Mouse (Mus musculus) mouse trophoblast stem cell (cell line): ENCODE data around the gene Rabep2.
"Not testable (repeated sequence)": the region's sequence is repeated elsewhere in the genome, so short reads cannot be mapped to it uniquely, and the experiment has no call there.

ENCODE experiments used
- in situ Hi-C, 2 experiments: fragments of 300-500 bp; cut with MseI, MboI; formaldehyde crosslinking; loops; 2 replicates in 1 of 2; 3 replicates in 1 of 2; pipeline ENCODE4 v1.15.1; 2025

Rabep2 gene

GRCm38 (mm10) chr7:126464836-126465235 is 36.3 kb downstream of the Rabep2 start:
- in situ Hi-C loops = no loop called here

GRCm38 (mm10) chr7:126465246-126466030 is 36.9 kb downstream of the Rabep2 start:
- in situ Hi-C loops = no loop called here

GRCm38 (mm10) chr7:126466116-126466515 is 37.6 kb downstream of the Rabep2 start:
- in situ Hi-C loops = no loop called here

- in situ Hi-C loops = no loop called here
Observed at GRCm38 (mm10) chr7:126466707-126467106, 38.1 kb downstream of the Rabep2 start.

GRCm38 (mm10) chr7:126467271-126467670 is 38.7 kb downstream of the Rabep2 start:
- in situ Hi-C loops = no loop called here

GRCm38 (mm10) chr7:126467834-126468627 is 39.5 kb downstream of the Rabep2 start:
- in situ Hi-C loops = no loop called here

- in situ Hi-C loops = no loop called here
Observed at GRCm38 (mm10) chr7:126470077-126470476, 41.5 kb downstream of the Rabep2 start.

GRCm38 (mm10) chr7:126471361-126471760 is 42.8 kb downstream of the Rabep2 start:
- in situ Hi-C loops = no loop called here

- in situ Hi-C loops = no loop called here
Observed at GRCm38 (mm10) chr7:126471853-126472252, 43.3 kb downstream of the Rabep2 start.

GRCm38 (mm10) chr7:126472306-126472705 is 43.7 kb downstream of the Rabep2 start:
- in situ Hi-C loops = no loop called here

GRCm38 (mm10) chr7:126472713-126473112 is 44.2 kb downstream of the Rabep2 start:
- in situ Hi-C loops = no loop called here

- in situ Hi-C loops = no loop called here
Observed at GRCm38 (mm10) chr7:126473470-126474086, 45.0 kb downstream of the Rabep2 start.

- in situ Hi-C loops = no loop called here
Observed at GRCm38 (mm10) chr7:126474486-126474955, 46.0 kb downstream of the Rabep2 start.

- in situ Hi-C loops = no loop called here
Observed at GRCm38 (mm10) chr7:126474993-126475581, 46.5 kb downstream of the Rabep2 start, which contains the start of gene Sh2b1. Gene Sh2b1 (minus strand): TSS chr7:126475424.

GRCm38 (mm10) chr7:126481699-126482098 is 53.1 kb downstream of the Rabep2 start:
- in situ Hi-C loops = loop anchor here (5.0 kb wide), 1 partner anchor 51 kb away; no protein-coding TSS in a partner anchor

GRCm38 (mm10) chr7:126482392-126482871 is 53.9 kb downstream of the Rabep2 start:
- in situ Hi-C loops = loop anchor here (5.0 kb wide), 1 partner anchor 50 kb away; no protein-coding TSS in a partner anchor

GRCm38 (mm10) chr7:126487052-126487483 is 58.5 kb downstream of the Rabep2 start, which contains the start of gene Tufm:
Gene Tufm (plus strand): TSS chr7:126487361.
- in situ Hi-C loops = no loop called here

- in situ Hi-C loops = not testable (repeated sequence)
Observed at GRCm38 (mm10) chr7:126487617-126488385, 59.2 kb downstream of the Rabep2 start.

GRCm38 (mm10) chr7:126491005-126491404 is 62.4 kb downstream of the Rabep2 start:
- in situ Hi-C loops = no loop called here

GRCm38 (mm10) chr7:126491973-126492372 is 63.4 kb downstream of the Rabep2 start:
- in situ Hi-C loops = no loop called here
